Mouse (Mus musculus) liver, postnatal 0 days (tissue): Measurements from ENCODE around the gene Smyd2.

ENCODE experiments used
- CTCF ChIP-seq: sonication (generic); IDR thresholded peaks from 2 replicates; pipeline ENCODE4 v1.5.1; 2016; ENCODE audit warnings: antibody characterized with exemption, low read depth
- EP300 ChIP-seq: IDR thresholded peaks from 2 replicates; pipeline ENCODE4 v1.6.1; 2016; ENCODE audit warnings: antibody characterized with exemption, low read depth, mild to moderate bottlenecking

DNA sequence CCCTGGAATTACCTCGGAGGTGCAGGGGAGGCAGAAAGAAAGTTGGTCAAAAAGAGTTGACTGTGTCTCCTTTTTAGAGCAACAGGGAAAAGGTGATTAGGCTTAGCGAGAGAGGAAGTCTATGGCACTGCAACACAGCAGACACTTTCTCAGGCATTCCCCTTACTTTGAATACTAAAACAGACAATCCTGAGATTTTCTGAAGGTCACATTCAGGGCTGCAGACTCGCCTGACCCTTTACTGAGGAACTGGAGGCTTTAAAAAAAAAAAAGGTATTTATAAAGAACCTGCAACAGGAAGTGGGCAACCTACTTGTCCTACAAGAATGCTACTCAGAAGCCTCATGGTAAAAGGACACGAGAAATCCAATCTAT lies 5.0 kb downstream of the Smyd2 start:
- TF ChIP-seq CTCF (no peak), EP300 (no peak)
